Mouse (Mus musculus) midbrain, embryonic 12.5 days (tissue): ENCODE results near the gene Ccnd3. TPM values are rescaled to one million over a fixed set of nuclear protein-coding genes. Genes with fewer than 3 reads are reported as not detected.

Experiments
- ATAC-seq: fragments of 200-750 bp; cut with Nextera tagmentation; 2 replicates; pipeline ENCODE4 v1.8.0; 2017; ENCODE audit warnings: low read depth, moderate TSS enrichment, moderate library complexity; ENCODE audit not compliant: low FRiP score
- H3K27ac ChIP-seq: fragments of 300-500 bp; sonication (generic); replicated peaks from 2 replicates; pipeline ENCODE4 v1.5.1; 2016; ENCODE audit warnings: mild to moderate bottlenecking
- H3K27me3 ChIP-seq: fragments of 300-500 bp; sonication (generic); 2 replicates; pipeline ENCODE4 v1.6.1; 2016; ENCODE audit warnings: mild to moderate bottlenecking
- H3K36me3 ChIP-seq: fragments of 300-500 bp; sonication (generic); 2 replicates; pipeline ENCODE4 v1.6.1; 2016
- H3K4me1 ChIP-seq: fragments of 300-500 bp; sonication (generic); 2 replicates; pipeline ENCODE4 v1.6.1; 2016
- H3K4me2 ChIP-seq: fragments of 300-500 bp; sonication (generic); replicated peaks from 2 replicates; pipeline ENCODE4 v1.6.1; 2016; ENCODE audit warnings: mild to moderate bottlenecking, moderate library complexity
- H3K4me3 ChIP-seq: fragments of 300-500 bp; sonication (generic); 2 replicates; pipeline ENCODE4 v1.5.1; 2016; ENCODE audit warnings: mild to moderate bottlenecking
- H3K9ac ChIP-seq: fragments of 300-500 bp; sonication (generic); replicated peaks from 2 replicates; pipeline ENCODE4 v1.6.1; 2016; ENCODE audit warnings: mild to moderate bottlenecking, moderate library complexity
- H3K9me3 ChIP-seq: fragments of 300-500 bp; sonication (generic); 2 replicates; pipeline ENCODE4 v1.6.1; 2016; ENCODE audit warnings: mild to moderate bottlenecking
- WGBS: fragments of 180-500 bp; shearing (Covaris S2); methylation state at CpG from one replicate; pipeline ENCODE4 v1.1.7; 2016; 5-methylcytosine and 5-hydroxymethylcytosine counted together
- polyA plus RNA-seq: library from polyadenylated mRNA; unstranded; fragments of >200 nt; fragmentation: Nextera tagmentation; extraction: Ambion mirVana; gene quantifications from 2 replicates; pipeline ENCODE4 v1.2.1, GENCODE M21; 2016

Ccnd3 gene
- polyA plus RNA-seq, 1 experiment from 2014 or later = 145 TPM

- Histone ChIP-seq H3K27ac (peak overlapping the region; percentile 92), H3K4me2 (peak overlapping the region; percentile 43), H3K27me3 (no peaks in the 10 kb centered on the region), H3K9ac (peak overlapping the region; percentile 39; the same call in 1 of the 2 replicates), H3K36me3 (no peaks in the 10 kb centered on the region), H3K9me3 (no peaks in the 10 kb centered on the region), H3K4me1 (peaks cover 27% of the 10 kb centered on the region), H3K4me3 (peak overlapping the region; percentile 10; the same call in 1 of the 2 replicates)
- peak; percentile 92 for ATAC-seq
- WGBS = 2% methylated on average over 17 of the region's 17 CpGs
Observed at GRCm38 (mm10) chr17:47521551-47522258, 16.9 kb downstream of the Ccnd3 start.

- ATAC-seq = no peak; the same call in 1 of the 2 replicates
- Histone ChIP-seq H3K9ac (peak overlapping the region; percentile 39; the same call in 1 of the 2 replicates), H3K27me3 (no peaks in the 10 kb centered on the region), H3K4me1 (peaks cover 32% of the 10 kb centered on the region), H3K4me2 (peak overlapping the region; percentile 43; the same call in 1 of the 2 replicates), H3K36me3 (no peaks in the 10 kb centered on the region), H3K4me3 (no peak overlapping the region), H3K27ac (peak overlapping the region; percentile 92), H3K9me3 (no peaks in the 10 kb centered on the region)
- 78% methylated on average over 4 of the region's 4 CpGs for WGBS
Observed at GRCm38 (mm10) chr17:47522536-47522935, 17.7 kb downstream of the Ccnd3 start.

DNA sequence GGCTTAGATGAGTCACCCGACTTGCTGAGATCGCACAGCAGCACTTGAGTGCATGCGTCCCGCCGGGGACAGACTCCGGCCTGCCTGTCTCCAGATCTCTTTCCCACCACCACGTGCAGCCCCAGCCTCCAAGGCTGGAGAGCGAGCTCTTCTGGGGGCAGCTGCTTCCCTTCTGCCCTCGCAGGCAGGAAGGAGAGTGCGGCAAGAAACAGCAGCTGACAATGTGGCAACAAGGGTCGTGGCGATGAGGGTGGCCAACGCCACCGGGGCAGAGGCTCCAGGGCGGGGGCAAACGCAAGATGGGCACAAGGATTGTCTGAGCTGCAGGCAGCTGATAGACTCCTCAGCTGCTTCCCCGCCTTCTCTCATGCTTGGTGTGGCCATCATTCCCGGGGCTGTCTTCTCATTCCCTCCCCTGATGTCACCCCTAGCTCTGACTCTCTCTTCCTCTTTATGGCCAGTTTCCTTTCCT lies 18.4 kb downstream of the Ccnd3 start:
- Histone ChIP-seq H3K4me1 (peaks cover 32% of the 10 kb centered on the region), H3K36me3 (no peaks in the 10 kb centered on the region), H3K9me3 (no peaks in the 10 kb centered on the region), H3K4me2 (no peak overlapping the region), H3K4me3 (no peak overlapping the region), H3K27ac (0 out of 2 replicates have a peak overlapping the region, but pooled peaks have one; percentile 46), H3K27me3 (no peaks in the 10 kb centered on the region), H3K9ac (no peak overlapping the region)
- 64% methylated on average over 18 of the region's 18 CpGs for WGBS
- ATAC-seq = no peak

GRCm38 (mm10) chr17:47524055-47524454 lies 19.2 kb downstream of the Ccnd3 start:
- no peak for ATAC-seq
- Histone ChIP-seq H3K36me3 (no peaks in the 10 kb centered on the region), H3K27me3 (no peaks in the 10 kb centered on the region), H3K4me1 (peaks cover 31% of the 10 kb centered on the region), H3K9ac (no peak overlapping the region), H3K27ac (no peak overlapping the region), H3K4me3 (no peak overlapping the region), H3K4me2 (no peak overlapping the region), H3K9me3 (no peaks in the 10 kb centered on the region)
- 73% methylated on average over 8 of the region's 8 CpGs for WGBS

- Histone ChIP-seq H3K9me3 (no peaks in the 10 kb centered on the region), H3K4me2 (no peak overlapping the region), H3K36me3 (no peaks in the 10 kb centered on the region), H3K4me1 (peaks cover 33% of the 10 kb centered on the region), H3K27ac (no peak overlapping the region), H3K9ac (no peak overlapping the region), H3K27me3 (no peaks in the 10 kb centered on the region), H3K4me3 (no peak overlapping the region)
- 95% methylated on average over 6 of the region's 6 CpGs for WGBS
- no peak for ATAC-seq
Observed at GRCm38 (mm10) chr17:47524991-47525390, 20.1 kb downstream of the Ccnd3 start.

DNA sequence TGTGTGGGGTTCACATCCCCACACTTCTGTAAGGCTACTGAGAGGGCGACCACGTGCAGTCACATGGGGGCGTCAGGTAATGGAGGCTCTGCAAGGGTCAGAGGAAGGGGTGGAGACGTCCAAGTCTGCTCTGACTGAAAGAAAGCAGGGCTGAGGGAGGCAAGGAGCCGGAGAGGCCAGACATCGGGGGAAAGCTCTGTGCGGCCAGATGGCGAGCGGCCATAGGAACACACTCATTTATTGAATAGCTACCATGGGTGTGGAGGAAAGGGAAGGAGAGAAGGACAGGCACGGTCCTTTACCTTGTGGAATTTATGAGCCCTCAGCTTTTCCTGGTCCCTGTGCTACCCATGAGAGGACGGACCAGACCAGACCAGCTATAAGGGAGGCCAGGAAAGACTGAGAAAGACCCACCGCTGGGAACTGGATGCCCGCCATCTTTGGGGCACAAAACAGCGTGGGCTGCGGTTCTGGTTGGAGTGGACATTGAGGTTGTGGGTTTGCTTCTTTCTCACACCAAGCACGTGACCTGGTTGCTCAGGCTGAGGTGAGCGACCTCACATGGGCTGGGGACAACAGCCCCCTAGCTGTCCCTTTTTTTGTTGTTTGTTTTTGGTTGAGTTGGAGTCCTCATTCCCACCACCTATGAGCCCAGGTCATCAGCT lies 22.1 kb downstream of the Ccnd3 start:
- H3K36me3 ChIP-seq = no peaks in the 10 kb centered on the region
- H3K9ac ChIP-seq = no peak overlapping the region
- H3K9me3 ChIP-seq = no peaks in the 10 kb centered on the region
- H3K27me3 ChIP-seq = no peaks in the 10 kb centered on the region
- H3K4me2 ChIP-seq = no peak overlapping the region
- ATAC-seq = no peak
- H3K4me3 ChIP-seq = no peak overlapping the region
- H3K27ac ChIP-seq = peak overlapping the region; percentile 46; the same call in 1 of the 2 replicates
- H3K4me1 ChIP-seq = peaks cover 25% of the 10 kb centered on the region
- 91% methylated on average over 17 of the region's 17 CpGs for WGBS

DNA sequence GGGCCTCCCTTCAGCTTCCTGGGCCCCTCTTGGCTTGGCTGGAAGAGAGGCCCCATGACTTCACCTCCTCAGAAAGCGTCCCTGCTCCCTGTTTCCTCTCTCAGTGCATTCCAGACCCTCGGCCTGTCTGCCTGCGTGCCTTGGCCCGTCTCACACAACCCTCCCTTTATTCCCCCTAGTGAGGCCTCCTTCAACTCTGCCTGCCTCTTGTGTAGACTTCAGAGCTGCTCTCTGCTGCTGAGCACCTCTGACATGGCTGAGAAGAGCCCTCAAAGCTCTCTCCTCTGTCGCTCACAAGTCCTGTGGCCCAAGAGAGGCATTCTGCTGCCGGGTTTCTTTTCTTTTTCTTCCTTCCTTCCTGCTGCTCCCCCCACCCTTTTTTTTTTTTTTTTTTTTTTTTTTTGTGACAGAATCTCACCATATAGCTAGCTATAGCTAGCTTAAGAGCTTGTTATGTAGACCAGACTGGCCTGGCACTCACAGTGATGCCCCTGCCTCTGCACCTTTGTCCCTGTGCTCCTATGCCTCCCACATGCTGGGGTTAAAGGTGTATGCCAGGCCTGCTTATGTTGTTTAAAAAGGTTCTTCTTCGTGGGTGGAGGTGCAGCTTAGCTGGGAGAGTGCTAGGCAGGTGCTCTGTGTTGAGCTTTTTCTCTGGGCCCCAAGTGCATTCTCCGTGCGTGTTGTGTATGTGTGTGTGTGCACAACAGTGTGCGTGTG lies 22.9 kb downstream of the Ccnd3 start:
- H3K9ac ChIP-seq = no peak overlapping the region
- no peaks in the 10 kb centered on the region for H3K27me3 ChIP-seq
- ATAC-seq = no peak
- no peak overlapping the region for H3K4me3 ChIP-seq
- H3K9me3 ChIP-seq = no peaks in the 10 kb centered on the region
- no peaks in the 10 kb centered on the region for H3K36me3 ChIP-seq
- peak overlapping the region; percentile 46; the same call in 1 of the 2 replicates for H3K27ac ChIP-seq
- H3K4me1 ChIP-seq = peaks cover 17% of the 10 kb centered on the region
- no peak overlapping the region for H3K4me2 ChIP-seq
- WGBS = 46% methylated on average over 10 of the region's 10 CpGs

- no peak overlapping the region for H3K27ac ChIP-seq
Observed at GRCm38 (mm10) chr17:47528919-47529318, 24.1 kb downstream of the Ccnd3 start.

DNA sequence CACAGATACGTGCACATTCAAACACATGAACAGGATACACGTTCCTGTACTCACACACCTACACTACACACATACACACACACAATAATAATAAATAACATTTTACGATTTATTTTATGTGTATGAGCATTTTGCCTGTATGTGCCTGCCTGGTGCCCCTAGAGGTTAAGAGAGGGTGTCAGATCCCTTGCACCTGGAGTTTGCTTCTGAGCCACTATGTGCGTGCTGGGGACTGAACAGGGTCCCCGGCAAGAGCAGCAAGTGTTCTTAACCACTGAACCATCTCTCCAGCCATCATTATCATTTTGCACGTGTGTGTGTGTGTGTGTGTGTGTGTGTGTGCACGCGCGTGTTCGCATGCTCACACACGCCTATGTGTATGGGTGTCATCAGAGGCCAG lies 24.7 kb downstream of the Ccnd3 start:
- Histone ChIP-seq H3K4me2 (no peak overlapping the region), H3K27ac (no peak overlapping the region), H3K4me3 (no peak overlapping the region), H3K9ac (no peak overlapping the region), H3K9me3 (no peaks in the 10 kb centered on the region), H3K4me1 (peaks cover 16% of the 10 kb centered on the region), H3K27me3 (no peaks in the 10 kb centered on the region), H3K36me3 (no peaks in the 10 kb centered on the region)
- WGBS = 94% methylated on average over 11 of the region's 11 CpGs
- ATAC-seq = no peak

More at GRCm38 (mm10) chr17:47528919-47529318, 24.1 kb downstream of the Ccnd3 start:
- H3K27me3 ChIP-seq = no peaks in the 10 kb centered on the region
- H3K4me1 ChIP-seq = peaks cover 16% of the 10 kb centered on the region
- 63% methylated on average over 8 of the region's 8 CpGs for WGBS
- no peaks in the 10 kb centered on the region for H3K36me3 ChIP-seq
- H3K4me3 ChIP-seq = no peak overlapping the region
- no peak overlapping the region; the same call in 1 of the 2 replicates for H3K9ac ChIP-seq
- H3K4me2 ChIP-seq = no peak overlapping the region
- no peak for ATAC-seq
- no peaks in the 10 kb centered on the region for H3K9me3 ChIP-seq

- H3K4me1 ChIP-seq = peaks cover 16% of the 10 kb centered on the region
- 61% methylated on average over 10 of the region's 10 CpGs for WGBS
- H3K27me3 ChIP-seq = no peaks in the 10 kb centered on the region
- H3K27ac ChIP-seq = no peak overlapping the region
- H3K9ac ChIP-seq = no peak overlapping the region
- H3K36me3 ChIP-seq = no peaks in the 10 kb centered on the region
- ATAC-seq = no peak
- no peaks in the 10 kb centered on the region for H3K9me3 ChIP-seq
- H3K4me3 ChIP-seq = no peak overlapping the region
- no peak overlapping the region for H3K4me2 ChIP-seq
Observed at GRCm38 (mm10) chr17:47531387-47531818, 26.6 kb downstream of the Ccnd3 start.

DNA sequence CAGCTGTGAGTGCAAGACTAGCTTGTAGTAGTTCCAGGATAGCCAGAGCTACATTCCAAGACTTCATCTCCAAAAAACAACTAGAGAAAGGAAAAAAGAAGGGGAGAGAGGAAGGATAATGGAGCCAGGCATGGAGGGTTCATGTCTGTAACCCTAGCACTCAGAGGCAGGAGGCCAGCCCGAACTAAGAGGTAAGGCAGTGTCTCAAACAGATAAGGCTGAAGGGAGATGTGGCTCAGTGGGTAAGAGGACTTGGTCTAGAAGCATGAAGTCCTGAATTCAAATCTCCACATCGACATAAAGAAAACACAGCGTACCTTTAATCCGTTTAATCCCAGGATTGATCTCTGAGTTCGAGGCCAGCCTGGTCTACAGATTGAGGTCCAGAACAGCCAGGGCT lies 27.5 kb downstream of the Ccnd3 start:
- Histone ChIP-seq H3K9ac (no peak overlapping the region), H3K27me3 (no peaks in the 10 kb centered on the region), H3K4me3 (no peak overlapping the region), H3K9me3 (no peaks in the 10 kb centered on the region), H3K4me1 (peaks cover 13% of the 10 kb centered on the region), H3K36me3 (no peaks in the 10 kb centered on the region), H3K27ac (no peak overlapping the region), H3K4me2 (no peak overlapping the region)
- ATAC-seq = no peak
- 87% methylated on average over 5 of the region's 5 CpGs for WGBS

DNA sequence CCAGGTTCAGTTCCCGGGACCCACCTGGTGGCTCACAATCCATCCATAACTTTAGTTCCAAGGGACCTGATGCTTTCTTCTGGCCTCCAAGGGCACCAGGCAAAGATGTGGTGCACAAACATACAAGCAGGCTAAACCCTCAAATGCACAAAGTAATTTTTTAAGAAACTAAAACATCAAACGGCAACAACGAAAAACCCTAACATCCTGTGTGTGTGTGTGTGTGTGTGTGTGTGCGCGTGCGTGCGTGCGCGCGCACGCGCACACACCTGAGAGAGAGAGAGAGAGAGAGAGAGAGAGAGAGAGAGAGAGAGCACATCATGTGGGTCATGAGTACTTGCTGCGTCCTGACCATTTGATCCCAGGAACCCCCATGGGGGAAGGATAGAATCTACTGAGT lies 28.8 kb downstream of the Ccnd3 start:
- no peak for ATAC-seq
- WGBS = 97% methylated on average over 13 of the region's 13 CpGs
- H3K4me1 ChIP-seq = peaks cover 5% of the 10 kb centered on the region; the same call in 1 of the 2 replicates

More for the DNA sequence above, 28.8 kb downstream of the Ccnd3 start:
- no peaks in the 10 kb centered on the region for H3K9me3 ChIP-seq
- no peaks in the 10 kb centered on the region for H3K27me3 ChIP-seq
- H3K4me3 ChIP-seq = no peak overlapping the region
- H3K4me2 ChIP-seq = no peak overlapping the region
- H3K36me3 ChIP-seq = no peaks in the 10 kb centered on the region
- no peak overlapping the region for H3K27ac ChIP-seq
- H3K9ac ChIP-seq = no peak overlapping the region
